Comparison of ENCODE assay signal across 9 mouse cellular contexts in genomic region chr3:144753120-144753519, GRCm38 (mm10). TPM values are rescaled to one million over a fixed set of nuclear protein-coding genes. Genes with fewer than 3 reads are reported as not detected.
DNase-seq lines count a peak whose midpoint lies in the region; ATAC-seq and TF ChIP-seq lines count a peak whose summit lies in the region.
"Had no signal": no experiment of that assay in that cellular context is flagged by ENCODE, and none has a peak within 500 bp of the region (broad histone marks: within the 10 kb centered on the region; RNA-seq: fewer than 3 reads in every experiment).

No protein-coding gene starts in this region.

- DNase-seq in layer of hippocampus, adult 2 months (ENCODE audit: low spot score in 2 of 2), result no peak
- DNase-seq in layer of hippocampus, adult 9-10 months (ENCODE audit: low spot score), result no peak
- no peak for DNase-seq in Patski (ENCODE audit: low read depth, low spot score)
- peak; percentile 21 to 30 for DNase-seq in cerebellum, postnatal 10 days
- peak; percentile 31 for DNase-seq in liver, postnatal 0 days
- no peak for DNase-seq in ovary, postnatal 36 days (ENCODE audit: low spot score)
- DNase-seq in heart, embryonic 10.5 days (ENCODE audit: low spot score), result no peak
- no peak for DNase-seq in left cerebral cortex, postnatal 4 days

- H3K4me1 ChIP-seq in liver, postnatal 0 days (ENCODE audit: insufficient read depth), result no peaks in the 10 kb centered on the region
- H3K4me1 ChIP-seq in heart, embryonic 10.5 days, result no peaks in the 10 kb centered on the region
- H3K4me1 ChIP-seq: midbrain, embryonic 12.5 days had no signal

- H3K9ac ChIP-seq in liver, postnatal 0 days (replicated peaks), result no peak overlapping the region
- H3K9ac ChIP-seq: midbrain, embryonic 12.5 days had no signal

- peaks cover 6% of the 10 kb centered on the region for H3K27me3 ChIP-seq in Patski
- no peaks in the 10 kb centered on the region for H3K27me3 ChIP-seq in liver, postnatal 0 days (ENCODE audit: insufficient read depth, low read length)
- H3K27me3 ChIP-seq in heart, embryonic 10.5 days (ENCODE audit: insufficient read depth, poor library complexity, severe bottlenecking), result no peaks in the 10 kb centered on the region
- H3K27me3 ChIP-seq: midbrain, embryonic 12.5 days had no signal

- in situ Hi-C loops in Patski (cut with MboI; ENCODE audit: low pct_unique_long_range_greater_than_20kb), result no loop called here

- ATAC-seq in Patski, result no peak
- no peak for ATAC-seq in liver, postnatal 0 days

- no peaks in the 10 kb centered on the region for H3K36me3 ChIP-seq in liver, postnatal 0 days (replicated peaks; ENCODE audit: insufficient read depth, low read length)
- peaks cover 8% of the 10 kb centered on the region; the same call in 1 of the 2 replicates for H3K36me3 ChIP-seq in heart, embryonic 10.5 days
- H3K36me3 ChIP-seq: midbrain, embryonic 12.5 days had no signal

- intact Hi-C loops in left cerebral cortex, postnatal 4 days (cut with DNase I), result no loop called here

- H3K9me3 ChIP-seq in liver, postnatal 0 days (ENCODE audit: low read length), result no peaks in the 10 kb centered on the region
- H3K9me3 ChIP-seq in heart, embryonic 10.5 days, result no peaks in the 10 kb centered on the region
- H3K9me3 ChIP-seq: midbrain, embryonic 12.5 days had no signal

- CTCF ChIA-PET in Patski (lab: Charles Lee), result interaction anchor here (1.9 kb wide), 1 partner anchor 10 kb away, joined by 4 read pairs; no protein-coding TSS in a partner anchor

- no peak overlapping the region for H3K27ac ChIP-seq in layer of hippocampus, adult 2 months
- H3K27ac ChIP-seq in liver, postnatal 0 days (ENCODE audit: low read depth), result no peak overlapping the region
- no peak overlapping the region for H3K27ac ChIP-seq in heart, embryonic 10.5 days
- H3K27ac ChIP-seq: midbrain, embryonic 12.5 days had no signal

- TF ChIP-seq EP300 in liver, postnatal 0 days (IDR thresholded peaks at IDR 0.05; ENCODE audit: low read depth), result no peak

- 2% methylated on average over 2 of the region's 2 CpGs for WGBS in liver, postnatal 0 days (ENCODE audit: insufficient replicate concordance)
- 8% methylated on average over 2 of the region's 2 CpGs for WGBS in heart, embryonic 10.5 days

- H3K4me3 ChIP-seq in layer of hippocampus, adult 2 months, result no peak overlapping the region
- no peak overlapping the region for H3K4me3 ChIP-seq in liver, postnatal 0 days (ENCODE audit: low read depth, low read length)
- no peak overlapping the region for H3K4me3 ChIP-seq in heart, embryonic 10.5 days
- H3K4me3 ChIP-seq: midbrain, embryonic 12.5 days had no signal

- TF ChIP-seq CTCF in layer of hippocampus, adult 2 months (conservative IDR thresholded peaks at IDR 0.05), result peak; percentile 76
- peak; percentile 72 for TF ChIP-seq CTCF in Patski (IDR thresholded peaks at IDR 0.05)
- TF ChIP-seq CTCF in liver, postnatal 0 days (IDR thresholded peaks at IDR 0.05; ENCODE audit: low read depth), result peak; percentile 78

- H3K4me2 ChIP-seq in liver, postnatal 0 days (ENCODE audit: low read depth, low read length), result no peak overlapping the region
- H3K4me2 ChIP-seq: midbrain, embryonic 12.5 days had no signal

- POLR2A ChIA-PET in Patski (lab: Charles Lee), result no interaction called here

RNA-seq across cellular contexts. Expression of gene Clca3a1, which starts 7.7 kb away (rescaled TPM):
- under 1 TPM; 0.12 to 0.13 TPM for total RNA-seq in layer of hippocampus, adult 2 months (2021)
- polyA plus RNA-seq in Patski (2021), result 0.08 TPM
- polyA plus RNA-seq in liver, postnatal 0 days (2015; fragmentation: Nextera tagmentation; extraction: Ambion mirVana), result 8.3 and 8.5 TPM in 2 replicates
- 4.1 and 9.1 TPM in 2 replicates for polyA plus RNA-seq in heart, embryonic 10.5 days (2016; fragmentation: Nextera tagmentation; extraction: Ambion mirVana)
- 1 to 10 TPM in 1 of 2 experiments, under 1 TPM in 1; 0.62 to 1.0 TPM for total RNA-seq in left cerebral cortex, postnatal 4 days (2021)

RNA-seq across cellular contexts. Expression of gene Sh3glb1, which starts 33.0 kb away (rescaled TPM):
- total RNA-seq in layer of hippocampus, adult 2 months (2021), result 10 to 100 TPM; 51.9 to 52.3 TPM
- polyA plus RNA-seq in Patski (2021), result 161 TPM
- polyA plus RNA-seq in liver, postnatal 0 days (2015; fragmentation: Nextera tagmentation; extraction: Ambion mirVana), result 84.8 and 91.2 TPM in 2 replicates
- 99.9 and 114 TPM in 2 replicates for polyA plus RNA-seq in heart, embryonic 10.5 days (2016; fragmentation: Nextera tagmentation; extraction: Ambion mirVana)
- 100 to 1,000 TPM; 179 to 208 TPM for total RNA-seq in left cerebral cortex, postnatal 4 days (2021)

Comparison
In these comparisons a context has a peak if more than half of its experiments do, and no peak if none do; other contexts are left out.
1. DNase-seq: peak in cerebellum, postnatal 10 days (2 of 2) and liver, postnatal 0 days (single experiment); none in layer of hippocampus, adult 2 months (0 of 2), layer of hippocampus, adult 9-10 months (single experiment), Patski (single experiment), ovary, postnatal 36 days (single experiment), heart, embryonic 10.5 days (single experiment) and left cerebral cortex, postnatal 4 days (single experiment).
2. Peak in every context shown above with its lines, with median percentiles within 50 percentile points of each other: CTCF ChIP-seq.